Mouse (Mus musculus) bone marrow macrophage, adult 2 months (primary cell): ENCODE measurements around the gene Adcy2.

ENCODE experiments used
- CTCF ChIP-seq: IDR thresholded peaks from 2 replicates; pipeline ENCODE4 v1.5.1; 2012; ENCODE audit warnings: low read depth, mild to moderate bottlenecking, low read length, moderate library complexity
- POLR2A ChIP-seq: IDR thresholded peaks from 2 replicates; pipeline ENCODE4 v1.6.1; 2012; ENCODE audit warnings: mild to moderate bottlenecking, low read depth, low read length, borderline replicate concordance

GRCm38 (mm10) chr13:69020574-69020973 is 21.2 kb upstream of the Adcy2 start:
- TF ChIP-seq POLR2A: no peak
- TF ChIP-seq CTCF: no peak
